Mouse (Mus musculus) neural tube, embryonic 13.5 days (tissue): Measurements from ENCODE around the gene Krtap28-13. TPM values are rescaled to one million over a fixed set of nuclear protein-coding genes. Genes with fewer than 3 reads are reported as not detected.

Experiments used
- ATAC-seq: fragments of 200-750 bp; cut with Nextera tagmentation; 2 replicates; pipeline ENCODE4 v1.8.0; 2017; ENCODE audit warnings: low read depth, mild to moderate bottlenecking, moderate TSS enrichment, moderate library complexity
- H3K27ac ChIP-seq: fragments of 300-500 bp; sonication (generic); replicated peaks from 2 replicates; pipeline ENCODE4 v1.5.1; 2015; ENCODE audit warnings: moderate library complexity, mild to moderate bottlenecking, inconsistent platforms
- H3K27me3 ChIP-seq: fragments of 300-500 bp; sonication (generic); 2 replicates; pipeline ENCODE4 v1.6.1; 2015; ENCODE audit warnings: mild to moderate bottlenecking, inconsistent platforms
- H3K36me3 ChIP-seq: fragments of 300-500 bp; sonication (generic); 2 replicates; pipeline ENCODE4 v1.6.1; 2015; ENCODE audit warnings: mild to moderate bottlenecking, inconsistent platforms
- H3K4me1 ChIP-seq: fragments of 300-500 bp; sonication (generic); replicated peaks from 2 replicates; pipeline ENCODE4 v1.6.1; 2015; ENCODE audit warnings: inconsistent platforms
- H3K4me2 ChIP-seq: fragments of 300-500 bp; sonication (generic); 2 replicates; pipeline ENCODE4 v1.6.1; 2015; ENCODE audit warnings: inconsistent platforms, mild to moderate bottlenecking, moderate library complexity
- H3K4me3 ChIP-seq: fragments of 300-500 bp; sonication (generic); 2 replicates; pipeline ENCODE4 v1.5.1; 2015; ENCODE audit warnings: mild to moderate bottlenecking, inconsistent platforms
- H3K9ac ChIP-seq: fragments of 300-500 bp; sonication (generic); 2 replicates; pipeline ENCODE4 v1.6.1; 2015; ENCODE audit warnings: moderate library complexity, mild to moderate bottlenecking, inconsistent platforms
- H3K9me3 ChIP-seq: fragments of 300-500 bp; sonication (generic); 2 replicates; pipeline ENCODE4 v1.6.1; 2016; ENCODE audit warnings: inconsistent platforms
- WGBS: fragments of 180-500 bp; shearing (Covaris S2); methylation state at CpG from one replicate; pipeline ENCODE4 v1.1.7; 2015; 5-methylcytosine and 5-hydroxymethylcytosine counted together
- polyA plus RNA-seq: library from polyadenylated mRNA; unstranded; fragments of >200 nt; fragmentation: Nextera tagmentation; extraction: Ambion mirVana; gene quantifications from 2 replicates; pipeline ENCODE4 v1.2.1, GENCODE M21; 2015

Gene Krtap28-13
- not detected in 2 replicates for polyA plus RNA-seq

GRCm38 (mm10) chr1:83060643-83061042, at the start of gene Krtap28-13:
Gene Krtap28-13 (plus strand): TSS chr1:83060930.
- WGBS, result 95% methylated on average over 4 of the region's 4 CpGs
- H3K27ac ChIP-seq, result no peak within 1 kb of the TSS
- H3K4me2 ChIP-seq, result no peak within 1 kb of the TSS
- H3K4me3 ChIP-seq, result no peak within 1 kb of the TSS
- H3K4me1 ChIP-seq, result no peaks in the 10 kb centered on the region
- ATAC-seq, result no peak
- no peaks in the 10 kb centered on the region for H3K36me3 ChIP-seq
- no peak within 1 kb of the TSS for H3K9ac ChIP-seq
- no peaks in the 10 kb centered on the region for H3K27me3 ChIP-seq
- H3K9me3 ChIP-seq, result no peaks in the 10 kb centered on the region

DNA sequence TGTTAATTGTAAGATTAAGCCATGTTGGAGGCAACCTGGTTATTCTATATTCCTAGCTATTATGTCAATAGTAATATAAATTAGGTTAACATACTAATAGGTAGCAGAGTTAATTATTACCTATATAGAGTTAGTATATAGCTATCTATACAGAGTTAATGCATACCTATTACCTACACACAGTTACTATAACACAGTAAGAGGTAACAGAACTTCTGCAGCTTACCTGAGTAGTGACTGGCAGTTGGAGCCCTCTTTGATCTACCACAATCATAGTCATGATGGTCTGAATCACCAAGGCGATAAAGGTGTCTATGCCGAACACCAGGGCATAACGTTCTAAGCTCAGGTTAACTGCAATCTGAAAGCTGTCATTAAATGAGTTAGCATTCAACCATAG, 46.3 kb upstream of the Krtap28-13 start:
- no peak overlapping the region for H3K27ac ChIP-seq
- H3K9me3 ChIP-seq, result no peaks in the 10 kb centered on the region
- H3K4me2 ChIP-seq, result no peak overlapping the region
- no peaks in the 10 kb centered on the region for H3K4me1 ChIP-seq
- ATAC-seq, result no peak
- 89% methylated on average over 3 of the region's 3 CpGs for WGBS
- H3K9ac ChIP-seq, result no peak overlapping the region
- H3K27me3 ChIP-seq, result no peaks in the 10 kb centered on the region
- H3K36me3 ChIP-seq, result no peaks in the 10 kb centered on the region
- no peak overlapping the region for H3K4me3 ChIP-seq

DNA sequence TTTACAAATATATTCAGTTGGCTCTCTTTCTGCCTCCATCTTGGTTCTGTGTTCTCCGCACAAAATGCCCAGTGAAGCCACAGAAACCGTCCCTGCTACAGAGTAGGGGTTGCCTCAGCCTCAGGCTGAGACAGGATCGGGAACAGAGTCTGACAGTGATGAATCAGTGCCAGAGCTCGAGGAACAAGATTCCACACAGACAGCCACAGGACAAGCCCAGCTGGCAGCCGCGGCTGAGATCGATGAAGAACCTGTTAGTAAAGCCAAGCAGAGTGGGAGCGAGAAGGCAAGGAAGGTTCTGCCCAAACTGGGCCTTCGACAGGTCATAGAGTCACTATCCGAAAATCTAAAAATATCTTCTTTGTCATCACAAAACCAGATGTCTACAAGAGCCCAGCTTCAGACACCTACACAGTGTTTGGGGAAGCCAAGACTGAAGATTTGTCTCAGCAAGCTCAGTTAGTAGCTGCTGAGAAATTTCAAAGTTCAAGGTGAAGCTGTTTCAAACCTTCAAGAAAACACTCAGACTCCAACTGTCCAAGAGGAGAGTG, 45.3 kb upstream of the Krtap28-13 start:
- Histone ChIP-seq H3K36me3 (no peaks in the 10 kb centered on the region), H3K27me3 (no peaks in the 10 kb centered on the region), H3K27ac (no peak overlapping the region), H3K9ac (no peak overlapping the region), H3K9me3 (no peaks in the 10 kb centered on the region), H3K4me3 (no peak overlapping the region), H3K4me2 (no peak overlapping the region), H3K4me1 (no peaks in the 10 kb centered on the region)
- 84% methylated on average over 10 of the region's 10 CpGs for WGBS
- no peak for ATAC-seq

DNA sequence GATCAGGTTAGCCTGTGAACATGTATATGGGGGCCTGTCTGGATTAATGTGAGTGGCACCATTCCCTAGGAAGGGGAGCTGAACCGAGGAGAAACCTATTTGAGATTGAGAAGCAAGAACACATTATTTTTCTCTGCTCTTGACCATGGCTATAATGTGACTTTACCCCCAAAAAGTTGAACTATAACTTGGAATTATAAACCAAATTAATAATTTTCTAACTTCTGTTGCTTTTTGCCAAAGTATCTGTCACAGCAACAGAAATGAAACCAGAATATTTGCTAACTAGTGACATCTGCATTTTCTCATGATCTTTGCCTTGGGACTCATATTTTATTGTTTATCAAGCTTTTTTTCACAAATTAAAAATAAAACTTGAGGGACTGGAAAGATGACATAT, 44.2 kb upstream of the Krtap28-13 start:
- no peak overlapping the region for H3K4me3 ChIP-seq
- H3K9me3 ChIP-seq, result no peaks in the 10 kb centered on the region
- 70% methylated on average over 1 of the region's 1 CpGs for WGBS
- no peaks in the 10 kb centered on the region for H3K27me3 ChIP-seq
- H3K9ac ChIP-seq, result no peak overlapping the region
- no peak overlapping the region for H3K4me2 ChIP-seq
- no peak overlapping the region for H3K27ac ChIP-seq
- no peaks in the 10 kb centered on the region for H3K36me3 ChIP-seq
- no peak for ATAC-seq
- no peaks in the 10 kb centered on the region for H3K4me1 ChIP-seq

DNA sequence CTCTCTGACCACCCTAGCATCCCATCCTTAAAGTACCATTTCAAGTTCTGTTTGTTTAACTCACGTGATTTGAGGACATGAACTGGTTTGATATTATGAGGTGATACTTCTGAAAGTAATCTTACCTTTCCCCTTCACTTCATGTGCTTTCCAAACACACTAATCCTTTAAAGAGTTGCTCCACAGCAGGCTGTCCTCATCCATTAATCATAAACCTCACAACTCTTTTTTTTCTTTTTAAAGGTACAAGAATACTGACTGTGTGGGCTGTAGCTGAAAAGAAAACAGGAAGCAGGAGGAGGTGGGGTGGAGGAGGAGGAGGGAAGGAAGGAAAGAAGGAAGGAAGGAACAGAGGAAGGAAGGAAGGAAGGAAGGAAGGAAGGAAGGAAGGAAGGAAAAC, 28.8 kb upstream of the Krtap28-13 start:
- Histone ChIP-seq H3K4me2 (no peak overlapping the region), H3K27me3 (no peaks in the 10 kb centered on the region), H3K9ac (no peak overlapping the region), H3K4me3 (no peak overlapping the region), H3K9me3 (no peaks in the 10 kb centered on the region), H3K4me1 (0 out of 2 replicates have a peak, but pooled peaks cover 3% of the 10 kb centered on the region), H3K27ac (no peak overlapping the region), H3K36me3 (no peaks in the 10 kb centered on the region)
- 75% methylated on average over 1 of the region's 1 CpGs for WGBS
- no peak for ATAC-seq

- no peak for ATAC-seq
- no peaks in the 10 kb centered on the region for H3K36me3 ChIP-seq
- H3K9ac ChIP-seq, result no peak overlapping the region
- no peaks in the 10 kb centered on the region for H3K27me3 ChIP-seq
- H3K27ac ChIP-seq, result no peak overlapping the region
- no peak overlapping the region for H3K4me3 ChIP-seq
- no peaks in the 10 kb centered on the region for H3K9me3 ChIP-seq
- H3K4me1 ChIP-seq, result peaks cover 5% of the 10 kb centered on the region
- H3K4me2 ChIP-seq, result no peak overlapping the region
- WGBS, result 94% methylated on average over 6 of the region's 6 CpGs
These were observed 28.2 kb upstream of the Krtap28-13 start for GRCm38 (mm10) chr1:83032508-83032907.

- Histone ChIP-seq H3K9me3 (no peaks in the 10 kb centered on the region), H3K27ac (no peak overlapping the region), H3K4me3 (no peak overlapping the region), H3K4me2 (no peak overlapping the region), H3K27me3 (no peaks in the 10 kb centered on the region), H3K9ac (no peak overlapping the region), H3K36me3 (no peaks in the 10 kb centered on the region), H3K4me1 (peaks cover 10% of the 10 kb centered on the region)
- WGBS, result 58% methylated on average over 5 of the region's 5 CpGs
- no peak for ATAC-seq
These were observed 26.2 kb upstream of the Krtap28-13 start for GRCm38 (mm10) chr1:83034509-83034908.

GRCm38 (mm10) chr1:83036892-83037667, 23.6 kb upstream of the Krtap28-13 start:
- Histone ChIP-seq H3K4me2 (peak overlapping the region; percentile 67; the same call in 1 of the 2 replicates), H3K4me3 (no peak overlapping the region), H3K9ac (no peak overlapping the region), H3K27me3 (no peaks in the 10 kb centered on the region), H3K27ac (no peak overlapping the region), H3K4me1 (peaks cover 10% of the 10 kb centered on the region), H3K9me3 (no peaks in the 10 kb centered on the region), H3K36me3 (no peaks in the 10 kb centered on the region)
- WGBS, result 73% methylated on average over 11 of the region's 11 CpGs
- no peak for ATAC-seq

GRCm38 (mm10) chr1:83038109-83038672, 22.5 kb upstream of the Krtap28-13 start, which contains the start of gene Slc19a3:
Gene Slc19a3 (minus strand): TSS chr1:83038448.
- peak; percentile 92 for ATAC-seq
- Histone ChIP-seq H3K27me3 (no peaks in the 10 kb centered on the region), H3K4me1 (peaks cover 10% of the 10 kb centered on the region), H3K9ac (peak within 1 kb of the TSS; percentile 64), H3K4me2 (peak within 1 kb of the TSS; percentile 67), H3K4me3 (peak within 1 kb of the TSS; percentile 47), H3K36me3 (no peaks in the 10 kb centered on the region), H3K27ac (no peak within 1 kb of the TSS), H3K9me3 (no peaks in the 10 kb centered on the region)
- WGBS, result 1% methylated on average over 25 of the region's 25 CpGs

GRCm38 (mm10) chr1:83039080-83039479, 21.6 kb upstream of the Krtap28-13 start:
- no peak overlapping the region for H3K4me2 ChIP-seq
- H3K9me3 ChIP-seq, result no peaks in the 10 kb centered on the region
- H3K9ac ChIP-seq, result no peak overlapping the region
- H3K4me3 ChIP-seq, result no peak overlapping the region
- no peak for ATAC-seq
- no peak overlapping the region for H3K27ac ChIP-seq
- H3K4me1 ChIP-seq, result peaks cover 10% of the 10 kb centered on the region
- H3K27me3 ChIP-seq, result no peaks in the 10 kb centered on the region
- 86% methylated on average over 4 of the region's 4 CpGs for WGBS
- H3K36me3 ChIP-seq, result no peaks in the 10 kb centered on the region

DNA sequence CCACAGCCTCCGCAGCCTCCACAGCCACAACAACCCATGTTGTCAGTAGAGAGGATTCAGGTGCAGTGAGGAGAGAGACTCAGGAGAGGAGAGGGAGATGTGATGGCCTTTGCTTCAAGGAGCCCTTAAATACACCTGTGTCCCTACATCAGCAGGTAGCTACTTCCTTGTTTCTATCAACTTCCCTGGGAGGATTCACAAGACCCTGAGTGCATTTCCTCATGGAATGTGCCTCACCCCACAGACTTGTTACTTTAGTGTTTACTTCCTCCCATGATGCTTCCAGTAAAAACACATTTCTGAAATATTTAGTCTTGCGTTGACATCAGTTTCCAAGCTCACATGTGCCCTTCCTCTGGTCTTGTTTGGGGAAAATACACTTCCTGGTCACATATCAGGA, 18.4 kb upstream of the Krtap28-13 start, which contains the start of gene Krtap28-10:
Gene Krtap28-10, minus strand, starts transcription at position 101 of the 400 bp plus-strand sequence.
- WGBS, result 91% methylated on average over 2 of the region's 2 CpGs
- Histone ChIP-seq H3K36me3 (no peaks in the 10 kb centered on the region), H3K4me1 (peaks cover 7% of the 10 kb centered on the region), H3K4me2 (no peak within 1 kb of the TSS), H3K27ac (no peak within 1 kb of the TSS), H3K9ac (no peak within 1 kb of the TSS), H3K9me3 (no peaks in the 10 kb centered on the region), H3K27me3 (no peaks in the 10 kb centered on the region), H3K4me3 (no peak within 1 kb of the TSS)
- ATAC-seq, result no peak

GRCm38 (mm10) chr1:83044882-83045427, 15.8 kb upstream of the Krtap28-13 start, which contains the start of gene Gm47969:
Gene Gm47969 (plus strand): TSS chr1:83044932.
- 84% methylated on average over 4 of the region's 5 CpGs for WGBS

More at GRCm38 (mm10) chr1:83044882-83045427, 15.8 kb upstream of the Krtap28-13 start, which contains the start of gene Gm47969:
- no peaks in the 10 kb centered on the region for H3K4me1 ChIP-seq
- no peaks in the 10 kb centered on the region for H3K27me3 ChIP-seq
- H3K9ac ChIP-seq, result no peak within 1 kb of the TSS
- H3K4me2 ChIP-seq, result no peak within 1 kb of the TSS
- no peaks in the 10 kb centered on the region for H3K36me3 ChIP-seq
- no peaks in the 10 kb centered on the region for H3K9me3 ChIP-seq
- no peak within 1 kb of the TSS for H3K4me3 ChIP-seq
- ATAC-seq, result no peak
- no peak within 1 kb of the TSS for H3K27ac ChIP-seq
